Mouse (Mus musculus) kidney, embryonic 16.5 days (tissue): ENCODE data around the gene Hs6st3. TPM values are rescaled to one million over a fixed set of nuclear protein-coding genes. Genes with fewer than 3 reads are reported as not detected.

Experiments
- ATAC-seq: fragments of 200-750 bp; cut with Nextera tagmentation; 2 replicates; pipeline ENCODE4 v1.8.0; 2017; ENCODE audit warnings: moderate TSS enrichment; ENCODE audit not compliant: low FRiP score, low TSS enrichment
- H3K27ac ChIP-seq: fragments of 300-500 bp; sonication (generic); 2 replicates; pipeline ENCODE4 v1.5.1; 2014; ENCODE audit warnings: low read length
- H3K27me3 ChIP-seq: fragments of 300-500 bp; sonication (generic); 2 replicates; pipeline ENCODE4 v1.6.1; 2014; ENCODE audit warnings: low read length, control low read depth, mixed read lengths; ENCODE audit not compliant: insufficient read depth
- H3K36me3 ChIP-seq: fragments of 300-500 bp; sonication (generic); 2 replicates; pipeline ENCODE4 v1.6.1; 2014; ENCODE audit warnings: low read length, control low read depth, mixed read lengths; ENCODE audit not compliant: insufficient read depth
- H3K4me1 ChIP-seq: fragments of 300-500 bp; sonication (generic); 2 replicates; pipeline ENCODE4 v1.6.1; 2014; ENCODE audit warnings: low read length, control low read depth, mixed read lengths; ENCODE audit not compliant: insufficient read depth
- H3K4me2 ChIP-seq: fragments of 300-500 bp; sonication (generic); replicated peaks from 2 replicates; pipeline ENCODE4 v1.6.1; 2014; ENCODE audit warnings: low read depth, low read length
- H3K4me3 ChIP-seq: fragments of 300-500 bp; sonication (generic); 2 replicates; pipeline ENCODE4 v1.5.1; 2014; ENCODE audit warnings: mild to moderate bottlenecking, low read length
- H3K9ac ChIP-seq: fragments of 300-500 bp; sonication (generic); replicated peaks from 2 replicates; pipeline ENCODE4 v1.6.1; 2014; ENCODE audit warnings: low read length
- H3K9me3 ChIP-seq: fragments of 300-500 bp; sonication (generic); 2 replicates; pipeline ENCODE4 v1.6.1; 2016; ENCODE audit warnings: low read length, control low read depth
- WGBS: fragments of 180-500 bp; shearing (Covaris S2); extraction: QIAGEN DNeasy Blood & Tissue Kit; methylation state at CpG from one replicate; pipeline ENCODE4 v1.1.7; 2014; 5-methylcytosine and 5-hydroxymethylcytosine counted together
- polyA plus RNA-seq: library from polyadenylated mRNA; unstranded; fragments of >200 nt; fragmentation: Nextera tagmentation; extraction: Ambion mirVana; gene quantifications from 2 replicates; pipeline ENCODE4 v1.2.1, GENCODE M21; 2015

Hs6st3 gene
- 0.09 and 0.10 TPM in 2 replicates for polyA plus RNA-seq

GRCm38 (mm10) chr14:119137906-119138785 lies at the start of gene Hs6st3:
Gene Hs6st3, plus strand, starts transcription at chr14:119138341.
- Histone ChIP-seq H3K27me3 (peaks cover 44% of the 10 kb centered on the region), H3K27ac (no peak within 1 kb of the TSS), H3K9me3 (no peaks in the 10 kb centered on the region), H3K4me1 (peaks cover 8% of the 10 kb centered on the region), H3K9ac (peak within 1 kb of the TSS; percentile 66), H3K4me2 (peak within 1 kb of the TSS; percentile 88), H3K4me3 (peak within 1 kb of the TSS; percentile 51), H3K36me3 (no peaks in the 10 kb centered on the region)
- ATAC-seq = peak; percentile 79; the same call in 1 of the 2 replicates
- WGBS = under 1% methylated on average over 100 of the region's 100 CpGs

GRCm38 (mm10) chr14:119098851-119099569 lies 39.1 kb upstream of the Hs6st3 start, which contains the start of gene Uggt2:
Gene Uggt2, minus strand, starts transcription at chr14:119099430.
- H3K36me3 ChIP-seq = 0 out of 2 replicates have a peak, but pooled peaks cover 2% of the 10 kb centered on the region
- H3K9ac ChIP-seq = peak within 1 kb of the TSS; percentile 91
- H3K4me1 ChIP-seq = peaks cover 8% of the 10 kb centered on the region; the same call in 1 of the 2 replicates
- 0% methylated on average over 72 of the region's 72 CpGs for WGBS
- H3K4me3 ChIP-seq = peak within 1 kb of the TSS; percentile 91
- H3K4me2 ChIP-seq = peak within 1 kb of the TSS; percentile 87
- ATAC-seq = peak; percentile 95
- H3K27ac ChIP-seq = peak within 1 kb of the TSS; percentile 46; the same call in 1 of the 2 replicates
- H3K27me3 ChIP-seq = no peaks in the 10 kb centered on the region
- no peaks in the 10 kb centered on the region for H3K9me3 ChIP-seq

- H3K9me3 ChIP-seq = no peaks in the 10 kb centered on the region
- H3K36me3 ChIP-seq = no peaks in the 10 kb centered on the region
- H3K27me3 ChIP-seq = no peaks in the 10 kb centered on the region
- WGBS = under 1% methylated on average over 13 of the region's 13 CpGs
- peak overlapping the region; percentile 91 for H3K4me3 ChIP-seq
- peak overlapping the region; percentile 24; the same call in 1 of the 2 replicates for H3K27ac ChIP-seq
- H3K9ac ChIP-seq = peak overlapping the region; percentile 91
- H3K4me1 ChIP-seq = peaks cover 8% of the 10 kb centered on the region; the same call in 1 of the 2 replicates
- peak overlapping the region; percentile 87 for H3K4me2 ChIP-seq
- ATAC-seq = peak; percentile 83; the same call in 1 of the 2 replicates
These were observed 38.6 kb upstream of the Hs6st3 start for GRCm38 (mm10) chr14:119099570-119099891.

GRCm38 (mm10) chr14:119107591-119107990 lies 30.6 kb upstream of the Hs6st3 start:
- Histone ChIP-seq H3K36me3 (no peaks in the 10 kb centered on the region), H3K27me3 (no peaks in the 10 kb centered on the region), H3K9me3 (no peaks in the 10 kb centered on the region), H3K4me1 (no peaks in the 10 kb centered on the region), H3K27ac (no peak overlapping the region), H3K4me3 (no peak overlapping the region), H3K9ac (no peak overlapping the region), H3K4me2 (no peak overlapping the region)
- ATAC-seq = no peak
- WGBS = 97% methylated on average over 8 of the region's 8 CpGs

GRCm38 (mm10) chr14:119108776-119109301 lies 29.3 kb upstream of the Hs6st3 start:
- Histone ChIP-seq H3K27me3 (no peaks in the 10 kb centered on the region), H3K4me3 (no peak overlapping the region), H3K4me1 (no peaks in the 10 kb centered on the region), H3K9me3 (no peaks in the 10 kb centered on the region), H3K27ac (no peak overlapping the region), H3K9ac (no peak overlapping the region), H3K4me2 (no peak overlapping the region), H3K36me3 (no peaks in the 10 kb centered on the region)
- 67% methylated on average over 7 of the region's 7 CpGs for WGBS
- ATAC-seq = no peak

- Histone ChIP-seq H3K36me3 (no peaks in the 10 kb centered on the region), H3K4me2 (no peak overlapping the region), H3K9ac (no peak overlapping the region), H3K27me3 (no peaks in the 10 kb centered on the region), H3K4me3 (no peak overlapping the region), H3K4me1 (no peaks in the 10 kb centered on the region), H3K9me3 (no peaks in the 10 kb centered on the region), H3K27ac (no peak overlapping the region)
- ATAC-seq = 0 out of 2 replicates have a peak, but pooled peaks have one; percentile 12
- 81% methylated on average over 3 of the region's 3 CpGs for WGBS
These were observed 28.3 kb upstream of the Hs6st3 start for GRCm38 (mm10) chr14:119109776-119110218.

GRCm38 (mm10) chr14:119112558-119112957 lies 25.6 kb upstream of the Hs6st3 start:
- WGBS = 72% methylated on average over 6 of the region's 6 CpGs
- Histone ChIP-seq H3K36me3 (no peaks in the 10 kb centered on the region), H3K9ac (no peak overlapping the region), H3K4me3 (no peak overlapping the region), H3K27me3 (no peaks in the 10 kb centered on the region), H3K4me1 (no peaks in the 10 kb centered on the region), H3K27ac (no peak overlapping the region), H3K9me3 (no peaks in the 10 kb centered on the region), H3K4me2 (no peak overlapping the region)
- ATAC-seq = no peak

GRCm38 (mm10) chr14:119123582-119123981 lies 14.6 kb upstream of the Hs6st3 start:
- peak; percentile 69; the same call in 1 of the 2 replicates for ATAC-seq
- peak overlapping the region; percentile 46 for H3K4me3 ChIP-seq
- peak overlapping the region; percentile 62 for H3K4me2 ChIP-seq
- peak overlapping the region; percentile 59 for H3K9ac ChIP-seq
- no peaks in the 10 kb centered on the region; the same call in 1 of the 2 replicates for H3K9me3 ChIP-seq
- 0 out of 2 replicates have a peak overlapping the region, but pooled peaks have one; percentile 38 for H3K27ac ChIP-seq
- no peaks in the 10 kb centered on the region for H3K36me3 ChIP-seq
- H3K4me1 ChIP-seq = no peaks in the 10 kb centered on the region
- WGBS = 5% methylated on average over 12 of the region's 12 CpGs
- H3K27me3 ChIP-seq = no peaks in the 10 kb centered on the region

GRCm38 (mm10) chr14:119124061-119124460 lies 14.1 kb upstream of the Hs6st3 start:
- no peaks in the 10 kb centered on the region; the same call in 1 of the 2 replicates for H3K9me3 ChIP-seq
- ATAC-seq = peak; percentile 87
- H3K27ac ChIP-seq = no peak overlapping the region
- no peaks in the 10 kb centered on the region for H3K4me1 ChIP-seq
- 23% methylated on average over 3 of the region's 3 CpGs for WGBS
- no peaks in the 10 kb centered on the region for H3K27me3 ChIP-seq
- H3K36me3 ChIP-seq = no peaks in the 10 kb centered on the region
- H3K4me2 ChIP-seq = peak overlapping the region; percentile 62
- H3K4me3 ChIP-seq = peak overlapping the region; percentile 46
- no peak overlapping the region for H3K9ac ChIP-seq
